Comparison of ENCODE assay signal across 12 mouse cellular contexts in genomic region chr5:66081443-66082228, GRCm38 (mm10).
DNase-seq lines count a peak whose midpoint lies in the region; ATAC-seq and TF ChIP-seq lines count a peak whose summit lies in the region.
"Had no signal": no experiment of that assay in that cellular context is flagged by ENCODE, and none has a peak within 500 bp of the region (broad histone marks: within the 10 kb centered on the region; RNA-seq: fewer than 3 reads in every experiment).

No protein-coding gene starts in this region.

- peak overlapping the region; percentile 96 for H3K27ac ChIP-seq in intestine, embryonic 16.5 days (ENCODE audit: low read length)
- peak overlapping the region; percentile 95 for H3K27ac ChIP-seq in stomach, embryonic 14.5 days (ENCODE audit: low read length)
- H3K27ac ChIP-seq in gastrocnemius, adult 2 months, result no peak overlapping the region
- H3K27ac ChIP-seq: heart, embryonic 13.5 days had no signal

- no peaks in the 10 kb centered on the region for H3K9me3 ChIP-seq in erythroblast, embryonic 14.5 days (ENCODE audit: control insufficient read depth, low read length)
- no peaks in the 10 kb centered on the region for H3K9me3 ChIP-seq in intestine, embryonic 16.5 days (ENCODE audit: control insufficient read depth, low read length)
- H3K9me3 ChIP-seq in stomach, embryonic 14.5 days (ENCODE audit: control insufficient read depth, low read depth, low read length), result no peaks in the 10 kb centered on the region
- H3K9me3 ChIP-seq: heart, embryonic 13.5 days had no signal

- no peak for ATAC-seq in erythroblast, adult 5-6 weeks (replicated peaks; ENCODE audit: low FRiP score, poor library complexity, severe bottlenecking)
- ATAC-seq in intestine, embryonic 16.5 days, result peak; percentile 36
- no peak for ATAC-seq in stomach, embryonic 14.5 days (ENCODE audit: insufficient number of reproducible peaks, insufficient read depth, low FRiP score, low read depth)
- ATAC-seq: forebrain, postnatal 0 days had no signal

- H3K27me3 ChIP-seq in erythroblast, embryonic 14.5 days (ENCODE audit: control insufficient read depth), result no peaks in the 10 kb centered on the region
- no peaks in the 10 kb centered on the region for H3K27me3 ChIP-seq in intestine, embryonic 16.5 days (replicated peaks; ENCODE audit: control insufficient read depth, insufficient read depth, low read length)
- H3K27me3 ChIP-seq in stomach, embryonic 14.5 days (ENCODE audit: control insufficient read depth, insufficient read depth, low read length), result no peaks in the 10 kb centered on the region
- H3K27me3 ChIP-seq: heart, embryonic 13.5 days had no signal

- TF ChIP-seq CTCF in gastrocnemius, adult 2 months (IDR thresholded peaks at IDR 0.05), result no peak

- peak; percentile 61 to 75 for DNase-seq in kidney, postnatal 4 days
- DNase-seq in gastrocnemius, adult 2 months, result no peak
- no peak for DNase-seq in cerebellum, adult 9-11 months
- no peak for DNase-seq in thymus, postnatal 0 days (ENCODE audit: low spot score)
- DNase-seq: forebrain, postnatal 0 days; midbrain, embryonic 14.5 days; thymus, postnatal 4 days had no signal

- H3K4me1 ChIP-seq in erythroblast, embryonic 14.5 days (ENCODE audit: control insufficient read depth), result no peaks in the 10 kb centered on the region; the same call in 1 of the 2 replicates
- H3K4me1 ChIP-seq in intestine, embryonic 16.5 days (ENCODE audit: control insufficient read depth, insufficient read depth, low read length), result no peaks in the 10 kb centered on the region; the same call in 1 of the 2 replicates
- H3K4me1 ChIP-seq in stomach, embryonic 14.5 days (ENCODE audit: control insufficient read depth, insufficient read depth, low read length), result peaks cover 15% of the 10 kb centered on the region

- H3K4me3 ChIP-seq in erythroblast, embryonic 14.5 days (replicated peaks), result peak overlapping the region; percentile 22
- peak overlapping the region; percentile 52 for H3K4me3 ChIP-seq in intestine, embryonic 16.5 days (ENCODE audit: low read length)
- H3K4me3 ChIP-seq in stomach, embryonic 14.5 days (ENCODE audit: low read depth, low read length), result peak overlapping the region; percentile 8; the same call in 1 of the 2 replicates
- H3K4me3 ChIP-seq in gastrocnemius, adult 2 months, result no peak overlapping the region
- H3K4me3 ChIP-seq: heart, embryonic 13.5 days had no signal

- intact Hi-C loops in gastrocnemius, adult 2 months (cut with DNase I), result no loop called here

- no peaks in the 10 kb centered on the region for H3K36me3 ChIP-seq in erythroblast, embryonic 14.5 days (ENCODE audit: control insufficient read depth)
- H3K36me3 ChIP-seq in intestine, embryonic 16.5 days (ENCODE audit: control insufficient read depth, insufficient read depth, low read length), result no peaks in the 10 kb centered on the region
- H3K36me3 ChIP-seq in stomach, embryonic 14.5 days (ENCODE audit: control insufficient read depth, insufficient read depth, low read length), result no peaks in the 10 kb centered on the region
- H3K36me3 ChIP-seq: heart, embryonic 13.5 days had no signal

- peak overlapping the region; percentile 63 for H3K9ac ChIP-seq in intestine, embryonic 16.5 days (ENCODE audit: low read depth, low read length)
- H3K9ac ChIP-seq in stomach, embryonic 14.5 days (replicated peaks; ENCODE audit: low read depth, low read length), result no peak overlapping the region
- H3K9ac ChIP-seq: forebrain, postnatal 0 days; heart, embryonic 13.5 days had no signal

- peak overlapping the region; percentile 50 for H3K4me2 ChIP-seq in intestine, embryonic 16.5 days (ENCODE audit: low read depth, low read length)
- H3K4me2 ChIP-seq in stomach, embryonic 14.5 days (replicated peaks; ENCODE audit: low read depth, low read length), result peak overlapping the region; percentile 33
- H3K4me2 ChIP-seq: heart, embryonic 13.5 days had no signal

- 55% methylated on average over 19 of the region's 19 CpGs for WGBS in intestine, embryonic 16.5 days
- 56% methylated on average over 19 of the region's 19 CpGs for WGBS in stomach, embryonic 14.5 days

Comparison
In these comparisons a context has a peak if more than half of its experiments do, and no peak if none do; other contexts are left out.
1. DNase-seq: peak in kidney, postnatal 4 days (2 of 2); none in gastrocnemius, adult 2 months (single experiment), cerebellum, adult 9-11 months (single experiment) and thymus, postnatal 0 days (single experiment).